Mouse (Mus musculus): ENCODE data around the gene Man1a2.

- no peak for TF ChIP-seq CTCF (IDR thresholded peaks at IDR 0.05; ENCODE audit: extremely low read depth, insufficient read depth, low read length)
- no peak for TF ChIP-seq POLR2A (IDR thresholded peaks at IDR 0.05; ENCODE audit: extremely low read depth, insufficient read depth, low read length)
These were observed 170.1 kb downstream of the Man1a2 start for GRCm38 (mm10) chr3:100515093-100515753.

All from cortical plate, adult 2 months (tissue).